Mouse (Mus musculus): ENCODE results near the gene Asb18. TPM values are rescaled to one million over a fixed set of nuclear protein-coding genes. Genes with fewer than 3 reads are reported as not detected.

Asb18 gene
- polyA plus RNA-seq, 1 experiment from 2014 or later: not detected

GRCm38 (mm10) chr1:89918111-89918510 is 96.4 kb downstream of the Asb18 start:
- Histone ChIP-seq H3K4me2 (no peak overlapping the region), H3K4me1 (peaks cover 7% of the 10 kb centered on the region; the same call in 1 of the 2 replicates), H3K9ac (no peak overlapping the region), H3K36me3 (no peaks in the 10 kb centered on the region), H3K9me3 (replicated peaks) (no peaks in the 10 kb centered on the region), H3K27me3 (replicated peaks) (peaks cover 61% of the 10 kb centered on the region), H3K27ac (no peak overlapping the region), H3K4me3 (no peak overlapping the region)
- 24% methylated on average over 18 of the region's 18 CpGs for WGBS (ENCODE audit: insufficient replicate concordance)
- no peak for ATAC-seq

- no peaks in the 10 kb centered on the region for H3K9me3 ChIP-seq (replicated peaks)
- H3K36me3 ChIP-seq: no peaks in the 10 kb centered on the region
- H3K4me1 ChIP-seq: no peaks in the 10 kb centered on the region
- H3K27me3 ChIP-seq (replicated peaks): peaks cover 16% of the 10 kb centered on the region
- no peak overlapping the region for H3K4me3 ChIP-seq
- no peak for ATAC-seq
- H3K4me2 ChIP-seq: no peak overlapping the region
- WGBS (ENCODE audit: insufficient replicate concordance): 60% methylated on average over 4 of the region's 4 CpGs
- H3K27ac ChIP-seq: no peak overlapping the region
- H3K9ac ChIP-seq: no peak overlapping the region
Observed at GRCm38 (mm10) chr1:89913611-89914010, 100.9 kb downstream of the Asb18 start.

GRCm38 (mm10) chr1:89912392-89912791 is 102.1 kb downstream of the Asb18 start:
- Histone ChIP-seq H3K9me3 (replicated peaks) (no peaks in the 10 kb centered on the region), H3K4me3 (no peak overlapping the region), H3K4me1 (no peaks in the 10 kb centered on the region), H3K27me3 (replicated peaks) (peaks cover 4% of the 10 kb centered on the region), H3K36me3 (no peaks in the 10 kb centered on the region), H3K27ac (no peak overlapping the region), H3K4me2 (no peak overlapping the region), H3K9ac (no peak overlapping the region)
- WGBS (ENCODE audit: insufficient replicate concordance): 48% methylated on average over 5 of the region's 5 CpGs
- no peak for ATAC-seq

- H3K36me3 ChIP-seq: no peaks in the 10 kb centered on the region
- ATAC-seq: no peak
- H3K27me3 ChIP-seq (replicated peaks): no peaks in the 10 kb centered on the region
- no peak overlapping the region for H3K4me3 ChIP-seq
- no peak overlapping the region for H3K9ac ChIP-seq
- no peaks in the 10 kb centered on the region for H3K9me3 ChIP-seq (replicated peaks)
- 70% methylated on average over 8 of the region's 8 CpGs for WGBS (ENCODE audit: insufficient replicate concordance)
- no peak overlapping the region for H3K27ac ChIP-seq
- H3K4me2 ChIP-seq: no peak overlapping the region
- H3K4me1 ChIP-seq: no peaks in the 10 kb centered on the region
Observed at GRCm38 (mm10) chr1:89909796-89910195, 104.7 kb downstream of the Asb18 start.

- H3K36me3 ChIP-seq: no peaks in the 10 kb centered on the region
- no peak overlapping the region for H3K9ac ChIP-seq
- ATAC-seq: no peak
- H3K27me3 ChIP-seq (replicated peaks): no peaks in the 10 kb centered on the region
- no peak overlapping the region for H3K4me2 ChIP-seq
- WGBS (ENCODE audit: insufficient replicate concordance): 49% methylated on average over 1 of the region's 1 CpGs
- H3K4me3 ChIP-seq: no peak overlapping the region
- H3K4me1 ChIP-seq: no peaks in the 10 kb centered on the region
- H3K27ac ChIP-seq: no peak overlapping the region
- no peaks in the 10 kb centered on the region for H3K9me3 ChIP-seq (replicated peaks)
Observed at GRCm38 (mm10) chr1:89902641-89903040, 111.8 kb downstream of the Asb18 start.

GRCm38 (mm10) chr1:89902236-89902635 is 112.2 kb downstream of the Asb18 start:
- no peak overlapping the region for H3K4me3 ChIP-seq
- no peaks in the 10 kb centered on the region for H3K27me3 ChIP-seq (replicated peaks)
- no peak overlapping the region for H3K27ac ChIP-seq
- WGBS (ENCODE audit: insufficient replicate concordance): 39% methylated on average over 2 of the region's 2 CpGs
- no peak overlapping the region for H3K4me2 ChIP-seq
- H3K4me1 ChIP-seq: no peaks in the 10 kb centered on the region
- H3K9me3 ChIP-seq (replicated peaks): no peaks in the 10 kb centered on the region
- no peak overlapping the region for H3K9ac ChIP-seq
- H3K36me3 ChIP-seq: no peaks in the 10 kb centered on the region
- no peak for ATAC-seq

- Histone ChIP-seq H3K4me1 (no peaks in the 10 kb centered on the region), H3K9me3 (replicated peaks) (no peaks in the 10 kb centered on the region), H3K27me3 (replicated peaks) (no peaks in the 10 kb centered on the region), H3K9ac (no peak overlapping the region), H3K4me2 (no peak overlapping the region), H3K4me3 (no peak overlapping the region), H3K36me3 (no peaks in the 10 kb centered on the region), H3K27ac (peak overlapping the region; percentile 32; the same call in 1 of the 2 replicates)
- ATAC-seq: no peak
- 44% methylated on average over 4 of the region's 4 CpGs for WGBS (ENCODE audit: insufficient replicate concordance)
Observed at GRCm38 (mm10) chr1:89901381-89901780, 113.1 kb downstream of the Asb18 start.

Other genes with a start within 250 kb of the Asb18 start
- gene Gbx2, start 83.5 kb downstream of the Asb18 start, polyA plus RNA-seq (2016; fragmentation: Nextera tagmentation; extraction: Ambion mirVana): 1.7 and 2.0 TPM in 2 replicates
- 0.11 and 0.28 TPM in 2 replicates for gene Iqca, start 138.7 kb upstream of the Asb18 start, polyA plus RNA-seq (2016; fragmentation: Nextera tagmentation; extraction: Ambion mirVana)
- 9.0 and 10.4 TPM in 2 replicates for gene Ackr3, start 189.3 kb upstream of the Asb18 start, polyA plus RNA-seq (2016; fragmentation: Nextera tagmentation; extraction: Ambion mirVana)